Mouse (Mus musculus) CH12.LX (cell line): ENCODE measurements at regions not wholly inside any gene's neighbourhood (a gene's known extent, or its start where the extent isn't known, plus 50 kb on each side); places are given as distances from the start of the nearest gene placed in this dataset.

Source experiments
- DNase-seq: peaks from one replicate; pipeline ENCODE4 v3.0.0-alpha.2; 2013; ENCODE audit errors: extremely low read depth
- H3K27ac ChIP-seq: 2 replicates; pipeline ENCODE4 v1.5.1; 2012; ENCODE audit warnings: low read depth, mild to moderate bottlenecking, control low read depth, moderate library complexity; ENCODE audit not compliant: insufficient read depth
- H3K27me3 ChIP-seq: replicated peaks from 2 replicates; pipeline ENCODE3; 2012; ENCODE audit warnings: inconsistent platforms
- H3K36me3 ChIP-seq, 2 experiments: replicated peaks in 1 of 2; 2 replicates each; pipeline versions ENCODE3 to v1.6.1; 2012; ENCODE audit warnings: inconsistent platforms in 1 of 2, low read length in 1 of 2, mild to moderate bottlenecking in 1 of 2, mixed read lengths in 1 of 2, moderate library complexity in 1 of 2; ENCODE audit not compliant: control insufficient read depth in 1 of 2, insufficient read depth in 1 of 2
- H3K4me1 ChIP-seq, 2 experiments: 2 replicates each; pipeline ENCODE4 v1.6.1; 2012; ENCODE audit warnings: inconsistent platforms in 1 of 2, moderate library complexity in 1 of 2; ENCODE audit not compliant: insufficient read depth in 2 of 2, control insufficient read depth in 1 of 2
- H3K4me2 ChIP-seq: 2 replicates; pipeline ENCODE4 v1.6.1; 2012; ENCODE audit warnings: low read depth, mild to moderate bottlenecking, control low read depth; ENCODE audit not compliant: poor library complexity, insufficient read depth, severe bottlenecking
- H3K4me3 ChIP-seq, 3 experiments: fragments of 150-350 bp in 1 of 3; sonication (generic) in 1 of 3; replicated peaks in 1 of 3; 2 replicates each; pipeline versions ENCODE3 to v1.5.1; 2011 to 2012; ENCODE audit warnings: low read depth in 2 of 3, low read length in 2 of 3, mild to moderate bottlenecking in 2 of 3, moderate library complexity in 2 of 3, control low read depth in 1 of 3, improper control_type of control experiment in 1 of 3, inconsistent platforms in 1 of 3, mixed read lengths in 1 of 3; ENCODE audit not compliant: poor library complexity in 1 of 3
- H3K79me2 ChIP-seq: replicated peaks from 2 replicates; pipeline ENCODE4 v1.6.1; 2012; ENCODE audit warnings: mild to moderate bottlenecking, moderate library complexity; ENCODE audit not compliant: control insufficient read depth, poor library complexity, insufficient read depth, severe bottlenecking; ENCODE audit errors: extremely low read depth
- H3K9ac ChIP-seq: 2 replicates; pipeline ENCODE4 v1.6.1; 2012; ENCODE audit warnings: low read depth, mild to moderate bottlenecking, control low read depth, moderate library complexity; ENCODE audit not compliant: insufficient read depth
- H3K9me3 ChIP-seq: replicated peaks from 2 replicates; pipeline ENCODE3; 2012; ENCODE audit warnings: low read length, inconsistent platforms, mixed read lengths
- BHLHE40 ChIP-seq: IDR thresholded peaks from 2 replicates; pipeline ENCODE4 v1.6.1; 2011; ENCODE audit warnings: mild to moderate bottlenecking, low read depth, low read length, improper control_type of control experiment
- E2F4 ChIP-seq: IDR thresholded peaks from 2 replicates; pipeline ENCODE4 v1.6.1; 2011; ENCODE audit warnings: low read depth, low read length, improper control_type of control experiment; ENCODE audit not compliant: insufficient replicate concordance
- EP300 ChIP-seq: IDR thresholded peaks from 2 replicates; pipeline ENCODE4 v1.6.1; 2011; ENCODE audit warnings: low read length, improper control_type of control experiment
- HCFC1 ChIP-seq: IDR thresholded peaks from 2 replicates; pipeline ENCODE4 v1.6.1; 2012; ENCODE audit warnings: low read depth, mild to moderate bottlenecking, inconsistent platforms, low read length, improper control_type of control experiment
- JUN ChIP-seq: IDR thresholded peaks from 2 replicates; pipeline ENCODE4 v1.6.1; 2011; ENCODE audit warnings: low read depth, mild to moderate bottlenecking, low read length, improper control_type of control experiment, moderate library complexity; ENCODE audit not compliant: insufficient read depth
- JUND ChIP-seq: conservative IDR thresholded peaks from 2 replicates; pipeline ENCODE4 v1.6.1; 2011; ENCODE audit warnings: low read depth, low read length, improper control_type of control experiment
- MAFK ChIP-seq: IDR thresholded peaks from 2 replicates; pipeline ENCODE4 v1.6.1; 2011; ENCODE audit warnings: low read length, improper control_type of control experiment; ENCODE audit not compliant: insufficient replicate concordance
- MEF2A ChIP-seq: IDR thresholded peaks from 2 replicates; pipeline ENCODE4 v1.6.1; 2014; ENCODE audit warnings: low read depth, mild to moderate bottlenecking, inconsistent platforms, low read length, improper control_type of control experiment, borderline replicate concordance
- NRF1 ChIP-seq: IDR thresholded peaks from 2 replicates; pipeline ENCODE4 v1.6.1; 2014; ENCODE audit warnings: low read depth, mild to moderate bottlenecking, inconsistent platforms, low read length, improper control_type of control experiment, moderate library complexity
- POLR2A ChIP-seq: IDR thresholded peaks from 2 replicates; pipeline ENCODE4 v1.6.1; 2011; ENCODE audit warnings: low read depth, mild to moderate bottlenecking, improper control_type of control experiment, low read length
- POLR2AphosphoS2 ChIP-seq: IDR thresholded peaks from 2 replicates; pipeline ENCODE4 v1.6.1; 2011; ENCODE audit warnings: low read depth, low read length, improper control_type of control experiment
- RCOR1 ChIP-seq: conservative IDR thresholded peaks from 2 replicates; pipeline ENCODE4 v1.6.1; 2012; ENCODE audit warnings: low read depth, mild to moderate bottlenecking, inconsistent platforms, low read length, improper control_type of control experiment
- SIN3A ChIP-seq: IDR thresholded peaks from 2 replicates; pipeline ENCODE4 v1.6.1; 2012; ENCODE audit warnings: low read length, improper control_type of control experiment, inconsistent platforms
- TBP ChIP-seq: conservative IDR thresholded peaks from 2 replicates; pipeline ENCODE4 v1.6.1; 2011; ENCODE audit warnings: low read depth, low read length, improper control_type of control experiment
- UBTF ChIP-seq: IDR thresholded peaks from 2 replicates; pipeline ENCODE4 v1.6.1; 2012; ENCODE audit warnings: low read depth, mild to moderate bottlenecking, inconsistent platforms, low read length, improper control_type of control experiment, moderate library complexity
- USF2 ChIP-seq: conservative IDR thresholded peaks from 2 replicates; pipeline ENCODE4 v1.6.1; 2011; ENCODE audit warnings: low read depth, low read length, improper control_type of control experiment
- ZC3H11A ChIP-seq: IDR thresholded peaks from 2 replicates; pipeline ENCODE4 v1.6.1; 2012; ENCODE audit warnings: low read depth, mild to moderate bottlenecking, inconsistent platforms, low read length, improper control_type of control experiment
- dilution Hi-C: fragments of 300-500 bp; cut with MboI; formaldehyde crosslinking; loops from 2 replicates; pipeline ENCODE4 v1.14.3; 2020; ENCODE audit warnings: low sequenced_read_pairs; ENCODE audit not compliant: extremely low pct_unique_long_range_greater_than_20kb, extremely low pct_ligation_motif_present
- in situ Hi-C: fragments of 300-500 bp; cut with MboI; formaldehyde crosslinking; loops from 3 replicates; pipeline ENCODE4 v1.14.3; 2019; ENCODE audit warnings: low sequenced_read_pairs, low pct_ligation_motif_present, low pct_unique_long_range_greater_than_20kb, mixed read lengths

DNA sequence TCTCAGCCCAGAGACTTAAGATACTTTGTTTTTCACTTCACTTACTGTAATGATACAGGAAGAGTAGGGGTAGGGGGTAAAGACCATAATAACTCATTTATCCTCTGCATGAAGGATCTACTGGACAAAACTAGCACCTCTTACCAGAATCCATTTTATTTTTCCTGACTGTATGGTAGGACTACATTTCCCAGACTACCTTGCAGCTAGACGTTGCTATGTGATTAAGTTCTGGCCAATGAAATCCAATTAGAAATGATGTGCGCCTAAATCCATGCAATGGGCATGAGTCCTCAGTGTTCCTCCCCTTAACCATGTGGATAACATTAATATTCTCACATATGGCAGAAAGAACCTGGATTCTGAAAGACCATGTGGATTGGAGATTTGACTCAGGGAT, 68.3 kb upstream of the Rbbp6 start:
- H3K79me2 ChIP-seq, result no peaks in the 10 kb centered on the region
- no peak overlapping the region for H3K4me3 ChIP-seq
- no peak for DNase-seq
- no peak overlapping the region for H3K4me2 ChIP-seq
- H3K27me3 ChIP-seq, result peaks cover 40% of the 10 kb centered on the region
- in situ Hi-C loops, result no loop called here
- peaks cover 3% of the 10 kb centered on the region for H3K9me3 ChIP-seq
- H3K9ac ChIP-seq, result no peak overlapping the region
- dilution Hi-C loops, result no loop called here
- H3K36me3 ChIP-seq, result no peaks in the 10 kb centered on the region
- H3K27ac ChIP-seq, result no peak overlapping the region
- TF ChIP-seq SIN3A (no peak), JUN (no peak), HCFC1 (peak; percentile 69)
- TF ChIP-seq, all 38 proteins: peak for 1
- H3K4me1 ChIP-seq, result no peaks in the 10 kb centered on the region

- no peaks in the 10 kb centered on the region for H3K79me2 ChIP-seq
- peaks cover 78% of the 10 kb centered on the region for H3K27me3 ChIP-seq
- dilution Hi-C loops, result no loop called here
- H3K27ac ChIP-seq, result no peak overlapping the region
- H3K4me3 ChIP-seq, result no peak overlapping the region
- H3K9me3 ChIP-seq, result no peaks in the 10 kb centered on the region
- no peak overlapping the region for H3K9ac ChIP-seq
- no peak for DNase-seq
- no peak for TF ChIP-seq USF2
- no peak for TF ChIP-seq NRF1
- no peak for TF ChIP-seq E2F4
- TF ChIP-seq POLR2A, result no peak
- TF ChIP-seq MAFK, result no peak
- no peak for TF ChIP-seq BHLHE40
- TF ChIP-seq JUND, result no peak
- no peak for TF ChIP-seq MEF2A
- no peak for TF ChIP-seq POLR2AphosphoS2
- TF ChIP-seq TBP, result no peak
- no peak for TF ChIP-seq RCOR1
- TF ChIP-seq HCFC1, result no peak
- no peak for TF ChIP-seq EP300
- no peak for TF ChIP-seq UBTF
- TF ChIP-seq ZC3H11A, result no peak
- TF ChIP-seq, all 38 proteins: peak for 0
- H3K4me1 ChIP-seq, result no peaks in the 10 kb centered on the region
- in situ Hi-C loops, result loop anchor here (25.0 kb wide), 1 partner anchor 719 kb away; the partner anchor contains the start of gene Ern2
- no peak overlapping the region for H3K4me2 ChIP-seq
- H3K36me3 ChIP-seq, result no peaks in the 10 kb centered on the region
Measured at GRCm38 (mm10) chr7:122906056-122906455, 59.4 kb upstream of the Rbbp6 start.
